12 mouse cellular contexts compared by ENCODE assay signal in genomic region chr4:85272877-85273276, GRCm38 (mm10).
DNase-seq lines count a peak whose midpoint lies in the region; ATAC-seq and TF ChIP-seq lines count a peak whose summit lies in the region.
"Had no signal": no experiment of that assay in that cellular context is flagged by ENCODE, and none has a peak within 500 bp of the region (broad histone marks: within the 10 kb centered on the region; RNA-seq: fewer than 3 reads in every experiment).

No protein-coding gene starts in this region.

- H3K9ac ChIP-seq in forebrain, postnatal 0 days = no peak overlapping the region
- H3K9ac ChIP-seq in forebrain, embryonic 15.5 days (replicated peaks) = no peak overlapping the region
- H3K9ac ChIP-seq in neural tube, embryonic 12.5 days = no peak overlapping the region
- H3K9ac ChIP-seq in neural tube, embryonic 15.5 days (replicated peaks) = no peak overlapping the region
- no peak overlapping the region for H3K9ac ChIP-seq in midbrain, embryonic 12.5 days (replicated peaks)
- H3K9ac ChIP-seq: heart, embryonic 15.5 days; liver, postnatal 0 days had no signal

- H3K36me3 ChIP-seq in forebrain, postnatal 0 days (ENCODE audit: insufficient read depth) = no peaks in the 10 kb centered on the region
- no peaks in the 10 kb centered on the region for H3K36me3 ChIP-seq in forebrain, embryonic 15.5 days
- H3K36me3 ChIP-seq in neural tube, embryonic 12.5 days = no peaks in the 10 kb centered on the region
- no peaks in the 10 kb centered on the region for H3K36me3 ChIP-seq in neural tube, embryonic 15.5 days
- H3K36me3 ChIP-seq in midbrain, embryonic 12.5 days = no peaks in the 10 kb centered on the region
- H3K36me3 ChIP-seq: heart, embryonic 15.5 days had no signal

- H3K27ac ChIP-seq in forebrain, postnatal 0 days (ENCODE audit: low read depth, low read length) = no peak overlapping the region
- H3K27ac ChIP-seq in forebrain, embryonic 15.5 days (replicated peaks) = no peak overlapping the region
- H3K27ac ChIP-seq in neural tube, embryonic 12.5 days = no peak overlapping the region
- no peak overlapping the region for H3K27ac ChIP-seq in neural tube, embryonic 15.5 days (replicated peaks)
- H3K27ac ChIP-seq in midbrain, embryonic 12.5 days (replicated peaks) = no peak overlapping the region
- H3K27ac ChIP-seq: heart, embryonic 15.5 days had no signal

- WGBS in forebrain, postnatal 0 days = 74% methylated on average over 4 of the region's 4 CpGs
- WGBS in forebrain, embryonic 15.5 days = 76% methylated on average over 4 of the region's 4 CpGs
- 80% methylated on average over 4 of the region's 4 CpGs for WGBS in neural tube, embryonic 12.5 days
- WGBS in neural tube, embryonic 15.5 days = 71% methylated on average over 4 of the region's 4 CpGs
- 80% methylated on average over 4 of the region's 4 CpGs for WGBS in midbrain, embryonic 12.5 days

- TF ChIP-seq CTCF in forebrain, postnatal 0 days (IDR thresholded peaks at IDR 0.05; ENCODE audit: low read depth) = no peak

- H3K4me3 ChIP-seq in forebrain, postnatal 0 days (ENCODE audit: low read depth, low read length) = no peak overlapping the region
- H3K4me3 ChIP-seq in forebrain, embryonic 15.5 days = no peak overlapping the region
- no peak overlapping the region for H3K4me3 ChIP-seq in neural tube, embryonic 12.5 days
- no peak overlapping the region for H3K4me3 ChIP-seq in neural tube, embryonic 15.5 days (replicated peaks)
- no peak overlapping the region for H3K4me3 ChIP-seq in midbrain, embryonic 12.5 days
- H3K4me3 ChIP-seq: heart, embryonic 15.5 days had no signal

- H3K9me3 ChIP-seq in forebrain, postnatal 0 days (ENCODE audit: low read length) = no peaks in the 10 kb centered on the region
- no peaks in the 10 kb centered on the region for H3K9me3 ChIP-seq in forebrain, embryonic 15.5 days
- H3K9me3 ChIP-seq in neural tube, embryonic 12.5 days = no peaks in the 10 kb centered on the region
- H3K9me3 ChIP-seq in neural tube, embryonic 15.5 days (replicated peaks) = no peaks in the 10 kb centered on the region
- H3K9me3 ChIP-seq in midbrain, embryonic 12.5 days = no peaks in the 10 kb centered on the region
- H3K9me3 ChIP-seq: heart, embryonic 15.5 days had no signal

- ATAC-seq in forebrain, postnatal 0 days = peak; percentile 88
- no peak; the same call in 1 of the 2 replicates for ATAC-seq in forebrain, embryonic 15.5 days (replicated peaks)
- peak; percentile 71 for ATAC-seq in neural tube, embryonic 12.5 days (ENCODE audit: low FRiP score, low read depth)
- ATAC-seq in neural tube, embryonic 15.5 days (ENCODE audit: low FRiP score) = no peak
- ATAC-seq in midbrain, embryonic 12.5 days (ENCODE audit: low FRiP score, low read depth) = peak; percentile 47; the same call in 1 of the 2 replicates
- no peak for ATAC-seq in megakaryocyte-erythroid progenitor cell, adult 5-6 weeks (replicated peaks; ENCODE audit: low FRiP score, low TSS enrichment, poor library complexity, severe bottlenecking)
- ATAC-seq: liver, postnatal 0 days had no signal

- H3K27me3 ChIP-seq in forebrain, postnatal 0 days (ENCODE audit: insufficient read depth, low read length) = no peaks in the 10 kb centered on the region
- H3K27me3 ChIP-seq in forebrain, embryonic 15.5 days = no peaks in the 10 kb centered on the region
- no peaks in the 10 kb centered on the region for H3K27me3 ChIP-seq in neural tube, embryonic 12.5 days (replicated peaks)
- H3K27me3 ChIP-seq in neural tube, embryonic 15.5 days (replicated peaks) = no peaks in the 10 kb centered on the region
- H3K27me3 ChIP-seq in midbrain, embryonic 12.5 days = no peaks in the 10 kb centered on the region
- H3K27me3 ChIP-seq: heart, embryonic 15.5 days had no signal

- H3K4me2 ChIP-seq in forebrain, postnatal 0 days (ENCODE audit: low read depth) = no peak overlapping the region
- no peak overlapping the region for H3K4me2 ChIP-seq in forebrain, embryonic 15.5 days (replicated peaks)
- H3K4me2 ChIP-seq in neural tube, embryonic 12.5 days (replicated peaks) = no peak overlapping the region
- no peak overlapping the region for H3K4me2 ChIP-seq in neural tube, embryonic 15.5 days
- H3K4me2 ChIP-seq in midbrain, embryonic 12.5 days (replicated peaks) = no peak overlapping the region
- H3K4me2 ChIP-seq: heart, embryonic 15.5 days had no signal

- H3K4me1 ChIP-seq in forebrain, postnatal 0 days (ENCODE audit: insufficient read depth) = no peaks in the 10 kb centered on the region
- peaks cover 5% of the 10 kb centered on the region; the same call in 1 of the 2 replicates for H3K4me1 ChIP-seq in forebrain, embryonic 15.5 days
- 0 out of 2 replicates have a peak, but pooled peaks cover 4% of the 10 kb centered on the region for H3K4me1 ChIP-seq in neural tube, embryonic 12.5 days
- H3K4me1 ChIP-seq in neural tube, embryonic 15.5 days = 0 out of 2 replicates have a peak, but pooled peaks cover 11% of the 10 kb centered on the region
- H3K4me1 ChIP-seq in midbrain, embryonic 12.5 days = 0 out of 2 replicates have a peak, but pooled peaks cover 3% of the 10 kb centered on the region
- H3K4me1 ChIP-seq: heart, embryonic 15.5 days had no signal

- peak; percentile 16 for DNase-seq in forebrain, postnatal 0 days
- peak; percentile 31 for DNase-seq in retina, postnatal 1 day
- DNase-seq in cerebellum, postnatal 10 days = no peak
- DNase-seq: cerebellum, adult 9-10 months; kidney, adult 2 months; liver, postnatal 0 days had no signal

Comparison
In these comparisons a context has a peak if more than half of its experiments do, and no peak if none do; other contexts are left out.
1. ATAC-seq: peak in forebrain, postnatal 0 days (single experiment), neural tube, embryonic 12.5 days (single experiment) and midbrain, embryonic 12.5 days (single experiment); none in forebrain, embryonic 15.5 days (single experiment), neural tube, embryonic 15.5 days (single experiment) and megakaryocyte-erythroid progenitor cell, adult 5-6 weeks (single experiment).
2. DNase-seq: peak in forebrain, postnatal 0 days (single experiment) and retina, postnatal 1 day (single experiment); none in cerebellum, postnatal 10 days (0 of 2).